Mouse (Mus musculus) c-Kit-positive CD71-positive TER-119-positive erythroid progenitor cells, embryonic 14.5 days (primary cell): Measurements from ENCODE around the gene Cnnm1.
"Not testable (repeated sequence)": the region's sequence is repeated elsewhere in the genome, so short reads cannot be mapped to it uniquely, and the experiment has no call there.

Source experiments
- DNase-seq: peaks from one replicate; pipeline ENCODE4 v3.0.0-alpha.2; 2013; ENCODE audit warnings: low spot score

Gene Cnnm1

DNA sequence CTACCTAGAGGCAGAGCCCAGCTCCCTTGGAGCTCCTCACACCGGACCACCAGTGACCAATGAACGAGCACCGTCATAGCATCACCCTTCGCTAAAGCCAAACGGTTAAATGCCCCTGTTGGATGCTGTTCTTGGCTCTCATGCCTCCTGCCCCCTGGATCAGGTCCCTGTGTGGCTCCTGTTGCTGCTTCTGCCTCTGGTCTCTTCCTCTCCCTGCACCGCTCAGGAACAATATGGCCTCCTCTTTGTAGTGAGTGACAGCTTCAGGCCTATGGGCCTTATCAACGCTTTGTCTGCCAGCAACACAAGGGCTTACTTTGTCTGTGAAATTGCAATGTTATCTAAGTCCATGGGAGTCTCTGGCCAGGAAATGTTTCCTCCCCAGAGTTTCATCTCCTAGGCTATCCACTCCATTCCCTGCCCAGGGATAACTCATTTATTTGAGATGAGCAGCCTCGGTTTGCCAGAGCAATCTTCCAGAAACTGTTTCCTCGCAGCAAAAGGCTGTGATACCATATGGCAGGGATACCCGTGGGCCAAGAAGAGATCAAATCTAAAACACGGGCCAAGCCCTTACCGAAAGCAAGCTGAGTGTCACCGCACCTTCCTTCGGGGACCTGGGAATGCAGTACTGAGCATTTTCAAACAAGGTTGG, 25.5 kb downstream of the Cnnm1 start:
- DNase-seq: no peak

DNA sequence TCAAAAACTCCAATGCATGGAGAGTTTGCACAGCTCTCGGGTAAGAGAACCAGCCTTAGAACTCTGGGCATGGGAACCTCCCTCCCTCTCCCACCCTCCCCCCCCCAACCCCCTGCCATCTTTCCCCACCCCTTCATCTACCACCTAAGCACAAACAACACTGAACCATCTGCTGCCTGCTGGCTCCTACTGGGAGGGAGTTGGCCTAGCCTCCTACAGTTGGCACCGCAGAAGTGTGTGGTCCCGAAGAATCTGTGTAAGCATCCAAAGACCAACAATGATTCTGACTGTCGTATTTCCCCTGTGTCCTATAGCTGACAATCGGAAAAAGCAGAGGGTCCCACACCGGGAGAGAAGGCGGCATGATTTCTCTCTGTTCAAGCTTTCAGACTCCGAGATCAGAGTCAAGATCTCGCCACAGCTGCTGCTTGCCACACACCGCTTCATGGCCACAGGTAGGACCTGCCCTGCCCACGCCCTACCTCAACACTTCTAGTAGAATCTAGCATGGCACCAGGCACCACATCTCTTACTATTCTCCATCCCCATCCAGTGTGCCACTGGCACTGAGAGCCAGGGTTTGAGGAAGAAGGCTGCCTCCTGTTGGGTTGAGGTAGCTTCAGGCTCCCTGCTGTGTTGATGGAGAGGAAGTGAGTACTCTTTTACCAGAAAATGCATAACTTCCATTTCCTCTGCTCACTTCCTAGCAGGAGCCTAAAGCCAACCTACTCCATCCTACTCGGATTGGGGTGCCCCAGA, 27.9 kb downstream of the Cnnm1 start:
- DNase-seq: no peak

DNA sequence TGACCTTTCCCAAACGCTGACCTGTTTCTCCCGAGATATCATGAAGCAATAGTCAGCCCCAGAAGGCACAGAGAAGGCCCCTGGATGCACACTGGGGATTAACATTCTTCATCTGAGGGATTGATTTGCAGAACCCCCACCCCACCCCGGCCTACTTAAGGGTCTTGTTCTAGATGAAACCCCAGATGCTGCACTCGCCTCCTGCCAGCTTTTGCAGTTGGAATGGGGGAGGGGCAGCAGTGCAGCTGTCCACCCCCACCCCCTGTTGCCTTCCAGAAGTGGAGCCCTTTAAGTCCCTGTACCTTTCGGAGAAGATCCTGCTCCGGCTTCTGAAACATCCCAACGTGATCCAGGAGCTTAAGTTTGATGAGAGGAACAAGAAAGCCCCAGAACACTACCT, 29.1 kb downstream of the Cnnm1 start:
- DNase-seq: no peak

DNA sequence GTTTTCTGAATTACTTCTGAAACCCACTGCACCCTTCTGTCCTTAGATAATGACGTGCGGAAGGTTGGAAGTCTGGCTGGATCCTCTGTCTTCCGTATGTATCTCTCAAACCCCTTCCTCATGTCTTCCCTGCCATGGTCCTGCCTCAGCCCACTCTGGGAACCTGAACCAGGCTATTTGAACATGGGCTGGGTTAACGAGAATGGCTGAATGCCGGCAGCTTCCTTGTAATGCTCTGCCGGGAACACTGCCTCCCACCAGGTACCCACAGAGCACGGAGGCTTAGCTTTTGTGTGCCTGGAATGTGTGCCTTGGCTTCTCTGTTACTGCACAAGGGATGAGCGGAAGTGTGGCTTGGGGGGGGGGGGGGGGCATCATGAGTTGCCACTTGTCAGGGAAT, 32.1 kb downstream of the Cnnm1 start:
- DNase-seq: no peak

DNA sequence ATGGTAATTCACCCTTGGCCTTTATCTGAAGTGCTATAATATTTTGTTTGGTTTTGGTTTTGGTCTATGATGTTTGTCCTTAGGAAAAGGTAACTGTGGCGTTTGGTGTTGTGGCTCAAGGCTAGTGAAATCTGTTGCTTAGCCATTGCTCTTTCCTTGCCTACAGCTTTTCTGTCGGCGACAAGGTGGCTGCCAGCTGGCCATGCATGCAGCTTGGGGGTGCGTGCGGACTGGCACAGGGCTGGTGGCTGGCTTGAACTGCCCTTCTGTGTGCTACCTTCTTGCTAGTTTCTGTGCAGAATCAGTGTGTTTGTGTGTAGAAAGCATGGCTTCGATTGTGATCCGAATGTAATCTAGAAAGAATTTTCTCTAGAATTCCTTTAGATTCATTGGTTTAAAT, 32.5 kb downstream of the Cnnm1 start:
- no peak for DNase-seq

DNA sequence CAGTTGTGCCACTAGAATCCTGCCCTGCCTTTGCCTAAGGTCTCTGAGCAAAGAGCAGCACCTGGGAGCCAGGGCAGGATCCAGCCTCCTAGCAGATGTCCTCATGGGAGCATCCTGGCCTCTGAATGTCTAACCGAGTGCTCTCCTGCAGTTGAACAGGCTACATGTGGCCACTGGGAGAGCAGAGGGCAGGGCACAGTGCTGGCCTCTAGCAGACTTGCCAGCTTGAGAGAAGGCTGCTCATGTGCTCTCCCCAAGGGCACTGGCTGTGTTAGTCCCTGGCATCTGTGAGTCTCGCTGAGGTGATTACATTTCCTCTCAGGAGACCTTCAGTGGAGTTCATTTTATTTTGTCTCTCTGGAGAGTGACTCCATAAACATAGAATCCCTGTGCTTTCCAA, 35.4 kb downstream of the Cnnm1 start:
- DNase-seq: no peak

DNA sequence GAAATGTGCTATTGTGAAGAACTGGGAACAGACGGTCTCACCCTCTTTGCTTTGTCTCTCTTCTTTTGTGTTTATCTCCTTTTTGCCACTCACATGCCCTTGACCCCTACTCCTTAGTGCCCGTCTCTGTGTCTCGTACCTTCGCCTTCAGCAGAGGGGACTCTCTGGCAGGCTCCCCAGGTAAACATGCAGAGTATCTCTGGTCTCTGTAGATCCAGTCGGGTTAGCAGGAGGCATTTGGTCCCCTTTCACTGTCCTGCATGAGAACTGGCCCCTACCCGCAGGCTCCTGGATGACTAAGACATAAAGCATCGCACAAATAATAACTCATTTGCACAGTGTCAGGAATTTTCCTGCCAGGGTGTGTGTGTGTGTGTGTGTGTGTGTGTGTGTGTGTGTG, 35.8 kb downstream of the Cnnm1 start:
- DNase-seq: no peak

DNA sequence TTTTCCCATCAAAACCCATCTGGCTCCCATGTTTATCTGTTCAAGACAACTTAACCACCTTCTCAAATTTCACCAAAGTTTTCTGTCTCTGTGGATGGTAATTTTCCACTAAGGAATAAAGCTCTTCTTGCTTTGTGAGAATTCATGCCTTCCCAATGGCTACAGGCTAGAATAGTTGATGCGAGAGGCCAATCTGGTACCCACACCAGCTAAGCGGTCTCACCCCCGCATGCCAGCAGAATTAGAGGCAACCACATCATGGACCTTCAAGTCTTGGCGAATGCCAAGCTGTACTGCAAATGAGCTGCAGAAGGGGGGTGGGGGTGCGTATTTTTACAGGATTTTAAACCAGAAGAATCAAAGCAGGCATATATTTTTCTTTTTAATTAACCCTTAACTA, 37.2 kb downstream of the Cnnm1 start:
- DNase-seq: no peak

DNA sequence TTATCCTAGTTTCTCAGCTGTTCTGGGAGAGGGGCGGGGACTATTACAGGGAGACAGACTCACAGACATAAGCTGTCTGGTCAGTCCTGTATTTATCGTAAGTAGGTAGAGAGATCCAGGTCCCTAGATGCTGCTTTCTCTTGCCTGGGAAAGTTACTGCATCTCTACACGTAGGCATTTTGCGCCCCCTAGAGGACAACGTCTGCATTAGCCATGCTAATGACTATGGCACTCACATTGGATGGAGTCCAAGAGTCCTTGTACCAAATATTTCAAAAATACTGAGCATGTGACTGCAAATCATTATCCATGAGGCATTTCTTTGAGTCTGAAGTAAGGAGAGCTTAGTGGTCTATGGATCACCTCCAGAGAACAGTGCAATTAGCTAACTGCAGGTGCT, 38.7 kb downstream of the Cnnm1 start:
- peak; percentile 60 for DNase-seq

DNA sequence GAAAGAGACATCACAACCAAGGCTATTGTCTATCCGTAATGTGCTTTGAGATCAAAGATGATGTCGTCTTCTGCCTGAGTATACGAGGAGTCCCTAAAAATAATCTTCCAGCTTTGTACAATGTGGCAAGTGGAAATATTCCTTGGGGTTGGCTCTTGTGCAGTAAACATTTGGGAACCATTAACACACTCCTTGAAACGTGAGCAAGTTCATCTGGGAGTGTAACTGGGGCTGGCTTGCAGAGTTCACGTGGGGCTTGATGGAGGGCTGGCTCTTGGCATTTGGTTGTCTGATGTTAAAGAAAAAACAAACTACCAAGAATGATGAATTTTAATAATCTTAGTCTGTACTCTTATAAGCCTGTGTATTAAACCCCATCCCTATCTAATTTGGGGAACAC, 39.2 kb downstream of the Cnnm1 start:
- no peak for DNase-seq

DNA sequence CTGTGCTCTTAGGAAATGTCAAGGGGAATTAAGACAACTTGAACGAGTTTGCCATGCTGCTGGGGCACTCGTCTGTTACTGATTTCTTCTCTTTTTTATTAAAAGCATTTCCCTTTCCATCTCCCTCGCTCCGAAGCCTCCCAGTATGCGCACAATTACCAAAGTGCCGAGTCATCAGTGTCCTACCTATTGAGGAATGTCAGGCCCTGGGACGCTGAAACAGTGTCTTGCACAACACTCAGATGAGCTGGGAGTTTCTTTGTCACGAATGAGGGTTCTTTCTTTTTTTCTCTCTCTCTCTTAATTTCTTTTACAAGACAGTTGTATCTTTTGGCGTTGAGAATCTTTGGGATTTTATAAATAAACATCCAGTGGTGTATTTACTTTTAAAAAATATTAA, 40.3 kb downstream of the Cnnm1 start:
- no peak for DNase-seq

DNA sequence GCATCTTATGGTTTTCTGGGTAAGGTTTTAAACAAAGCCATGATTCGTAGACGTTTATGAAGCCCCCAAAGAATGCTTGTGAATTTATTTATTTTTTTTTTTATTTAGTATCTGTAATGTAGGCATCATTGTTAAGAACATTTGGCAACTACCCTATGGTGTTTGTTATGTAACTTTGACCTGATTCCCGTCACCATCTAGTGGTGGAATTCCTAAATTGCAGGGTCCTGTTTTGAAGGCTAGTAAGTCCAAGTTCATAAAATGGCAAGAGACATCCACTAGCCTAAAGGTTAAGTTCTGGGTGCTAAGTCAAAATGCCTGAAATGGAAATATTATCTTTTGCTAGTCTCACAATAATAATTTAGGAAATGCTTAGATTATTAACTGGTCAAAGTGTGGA, 47.2 kb downstream of the Cnnm1 start:
- DNase-seq: no peak

DNA sequence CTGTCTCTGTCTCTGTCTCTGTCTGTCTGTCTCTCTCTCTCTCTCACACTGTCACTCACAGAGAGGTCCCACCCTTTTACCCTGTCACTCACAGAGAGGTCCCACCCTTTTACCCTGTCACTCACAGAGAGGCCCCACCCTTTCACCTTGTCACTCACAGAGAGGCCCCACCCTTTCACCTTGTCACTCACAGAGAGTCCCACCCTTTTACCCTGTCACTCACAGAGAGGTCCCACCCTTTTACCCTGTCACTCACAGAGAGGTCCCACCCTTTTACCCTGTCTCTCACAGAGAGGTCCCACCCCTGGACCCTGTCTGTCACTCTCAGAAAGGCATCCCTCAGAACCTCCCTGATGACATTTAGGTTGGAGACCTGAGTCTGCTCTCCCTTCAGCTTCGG, 53.1 kb downstream of the Cnnm1 start:
- DNase-seq: peak; percentile 50

DNA sequence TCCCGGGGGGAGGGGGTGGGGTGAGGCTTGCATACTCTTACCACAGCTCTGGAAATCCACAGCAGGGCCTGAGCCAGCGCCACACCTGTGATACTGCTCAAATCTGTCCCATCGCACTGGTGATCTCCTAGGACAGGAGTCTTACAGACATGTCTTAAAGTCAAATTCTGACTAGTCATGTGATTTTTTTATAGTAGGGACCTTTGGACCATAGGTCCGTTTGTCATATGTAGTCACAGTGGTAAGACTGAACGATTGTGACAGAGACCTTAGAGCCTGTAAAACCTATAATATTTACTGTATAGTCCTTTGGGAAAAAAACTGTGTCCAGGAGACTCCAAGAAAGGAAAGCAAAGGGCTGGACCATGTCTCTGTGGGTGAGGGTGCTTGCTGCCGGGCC, 53.6 kb downstream of the Cnnm1 start:
- no peak for DNase-seq

DNA sequence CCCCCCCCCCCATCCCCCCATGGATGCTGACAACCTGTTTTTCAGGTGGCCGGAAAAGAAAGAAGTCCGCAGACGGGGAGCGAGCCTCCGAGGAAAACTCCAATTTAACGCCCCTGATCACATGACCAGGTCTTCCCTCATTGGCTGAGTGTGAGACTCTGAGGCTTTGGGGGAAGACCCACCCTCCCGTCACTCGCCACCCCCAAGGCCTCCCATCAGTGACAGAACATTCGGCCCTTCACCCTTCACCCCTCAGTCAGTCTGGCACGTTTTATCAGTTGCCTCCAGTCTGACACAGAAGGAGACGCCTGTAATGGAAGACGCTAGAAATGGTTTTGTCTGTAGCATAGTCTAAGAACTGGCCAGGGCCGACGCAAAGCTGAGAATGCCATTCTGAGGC, 54.7 kb downstream of the Cnnm1 start:
- DNase-seq: peak; percentile 56

DNA sequence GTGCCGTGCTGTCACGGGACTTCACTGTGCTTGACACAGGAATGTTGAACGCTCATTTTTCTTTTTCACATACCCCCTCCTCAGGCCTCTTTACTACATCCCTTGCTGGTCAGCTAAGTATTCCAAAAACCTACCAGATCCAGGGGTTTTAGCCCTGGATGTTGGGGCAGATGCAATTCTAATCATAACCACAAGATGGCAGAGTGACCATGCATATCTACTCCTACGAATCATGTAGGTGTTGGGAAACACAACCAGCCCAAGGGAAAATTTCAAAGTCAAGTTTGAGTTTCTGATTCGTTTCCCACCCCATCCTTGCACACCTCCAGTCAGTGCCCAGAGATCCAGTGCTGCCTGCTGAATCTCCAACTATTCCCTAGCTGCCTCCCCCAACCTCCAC, 55.6 kb downstream of the Cnnm1 start:
- peak; percentile 66 for DNase-seq

DNA sequence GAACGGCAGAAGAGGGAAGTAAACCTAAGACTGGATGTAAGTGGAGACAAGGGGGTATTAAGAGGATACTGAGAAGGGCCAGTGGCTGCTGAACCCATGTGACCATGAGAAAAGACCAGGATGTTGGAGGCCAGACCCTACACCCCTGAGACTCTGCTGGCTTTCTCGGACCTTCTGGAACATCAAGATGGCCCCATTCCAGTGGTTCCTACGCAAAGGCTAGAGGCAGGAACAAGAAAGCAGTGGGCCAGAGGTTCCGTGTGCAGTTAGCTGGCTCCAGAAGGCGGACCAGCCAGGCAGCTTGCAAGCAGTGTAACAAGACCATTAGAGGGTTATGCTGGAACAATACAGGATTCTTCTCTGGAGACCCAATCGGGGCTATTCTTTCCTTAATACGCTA, 57.2 kb downstream of the Cnnm1 start:
- no peak for DNase-seq

DNA sequence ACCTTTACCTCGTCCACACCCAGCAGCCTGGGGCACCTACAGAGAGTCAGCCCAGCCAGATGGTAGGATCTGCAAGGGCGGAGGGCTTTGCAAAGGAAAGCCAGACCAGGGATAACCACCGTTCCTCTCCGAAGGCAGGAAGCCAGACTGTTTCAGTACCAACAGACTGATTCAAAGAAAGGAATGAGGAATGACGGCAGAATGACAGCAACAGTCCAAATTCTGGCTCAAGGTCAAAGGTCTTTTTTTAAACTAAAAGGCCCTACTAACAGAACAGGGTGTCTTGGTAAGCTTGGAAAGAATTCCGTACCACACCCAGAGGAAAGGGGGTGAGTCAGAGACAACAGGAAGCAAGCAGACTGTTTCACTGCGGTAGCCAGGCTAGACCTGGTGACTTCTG, 58.6 kb downstream of the Cnnm1 start:
- no peak for DNase-seq

DNA sequence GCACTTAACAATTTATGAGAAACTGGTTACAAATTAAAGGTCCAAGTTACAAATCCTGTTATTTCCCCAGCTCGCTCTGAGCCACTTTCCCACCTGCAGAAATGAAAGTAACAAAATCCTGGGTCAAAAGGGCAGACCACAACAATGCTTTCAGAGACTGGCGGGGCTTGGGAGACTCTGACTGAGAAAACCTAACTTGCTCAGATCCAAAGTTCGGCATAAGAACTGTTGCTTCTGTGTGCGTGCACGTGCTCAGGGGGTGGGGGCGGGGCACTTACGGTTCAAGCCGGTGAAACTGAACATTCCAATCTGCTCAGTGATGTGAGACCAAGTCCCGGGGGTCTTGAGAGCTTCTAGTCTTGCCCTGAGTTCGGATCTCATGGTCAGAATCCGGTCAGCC, 62.4 kb downstream of the Cnnm1 start:
- DNase-seq: no peak

DNA sequence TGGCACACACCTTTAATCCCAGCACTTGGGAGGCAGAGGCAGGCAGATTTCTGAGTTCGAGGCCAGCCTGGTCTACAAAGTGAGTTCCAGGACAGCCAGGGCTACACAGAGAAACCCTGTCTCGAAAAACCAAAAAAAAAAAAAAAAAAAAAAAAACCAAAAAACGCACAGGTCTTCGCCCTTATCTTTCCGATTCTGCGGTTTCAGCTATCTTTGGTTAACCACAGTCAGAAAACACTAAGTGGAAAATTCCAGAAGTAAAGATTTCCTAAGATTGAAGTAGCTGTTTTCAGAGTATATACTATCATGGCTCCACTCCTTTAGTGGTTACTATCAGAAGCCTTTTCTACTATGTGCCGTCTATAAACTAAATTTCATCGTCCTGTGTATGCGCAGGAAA, 63.4 kb downstream of the Cnnm1 start:
- not testable (repeated sequence) for DNase-seq

DNA sequence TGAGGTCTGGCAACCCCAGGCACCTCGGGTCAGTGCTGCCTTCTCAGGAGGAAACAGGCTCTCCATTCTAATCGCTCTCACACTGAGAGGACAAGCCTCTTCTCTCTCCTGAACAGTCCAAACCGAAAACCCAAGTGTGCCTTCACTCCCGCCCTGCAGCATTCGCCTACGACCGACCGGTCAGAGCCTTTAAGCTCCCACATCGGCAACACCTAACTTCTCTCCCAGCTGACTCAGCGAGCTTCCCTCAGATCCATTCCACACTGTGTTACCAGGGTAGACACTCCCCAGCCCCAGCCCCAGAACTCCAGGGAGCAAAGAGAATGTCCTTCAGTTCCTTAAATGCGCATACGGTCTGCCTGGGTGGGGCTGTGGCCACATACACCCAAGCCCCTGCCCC, 65.2 kb downstream of the Cnnm1 start:
- no peak for DNase-seq

DNA sequence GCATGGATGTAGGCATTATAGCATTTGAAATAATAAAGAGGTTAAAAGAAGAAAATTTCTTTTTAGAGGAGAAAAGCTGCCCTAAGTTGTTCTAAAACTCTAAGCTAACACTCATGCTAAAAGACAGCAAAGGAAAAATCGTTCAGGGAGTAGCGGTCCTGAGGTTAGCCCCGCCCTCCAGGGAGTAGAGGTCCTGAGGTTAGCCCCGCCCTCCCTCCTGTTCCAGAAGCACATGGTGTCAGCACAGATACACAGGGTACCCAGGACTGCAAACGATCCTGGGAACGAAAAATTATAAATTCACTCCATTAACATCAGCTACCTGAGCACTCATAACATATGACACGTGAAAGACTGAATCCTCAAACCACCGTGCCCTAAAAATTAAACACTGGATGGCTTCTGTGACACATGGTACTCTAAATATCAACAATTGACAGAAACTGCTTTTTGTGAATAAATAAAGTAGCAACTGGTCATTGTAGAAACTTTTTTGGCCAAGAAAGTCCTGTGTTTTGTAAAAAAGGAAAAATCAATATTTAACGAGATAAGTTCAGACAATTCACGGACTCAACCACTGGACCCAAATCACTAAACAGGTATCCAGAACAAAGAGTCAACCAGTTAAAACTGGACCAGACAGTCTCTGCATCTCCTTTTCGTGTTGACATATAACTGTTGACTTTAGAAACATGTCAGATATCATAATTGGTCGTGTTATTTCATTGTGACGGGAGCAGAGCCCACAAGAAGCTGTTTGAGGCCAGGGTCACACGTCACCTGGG, 70.4 kb downstream of the Cnnm1 start:
- DNase-seq: no peak
